Mouse (Mus musculus): ENCODE measurements around the gene Sf3b2.

DNA sequence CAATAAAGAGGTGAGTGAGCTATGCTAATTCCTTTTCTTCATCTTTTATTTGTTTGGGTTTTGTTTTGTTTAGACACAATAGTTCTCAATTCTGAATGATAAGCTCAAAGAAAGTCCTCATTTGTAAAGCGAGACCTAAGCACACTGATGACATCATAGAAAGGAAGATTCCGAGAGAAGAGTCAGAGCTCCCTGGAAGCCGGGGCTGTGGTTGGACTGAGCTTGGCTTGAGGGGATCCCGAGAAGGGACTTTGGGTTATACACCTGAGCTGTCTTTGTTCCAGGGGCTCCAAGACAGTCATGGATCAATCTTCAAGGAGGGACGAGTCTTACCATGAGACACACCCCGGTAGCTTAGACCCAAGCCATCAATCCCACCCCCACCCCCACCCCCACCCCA, 40.2 kb upstream of the Sf3b2 start, which contains the start of gene Catsper1:
- TF ChIP-seq POLR2A (IDR thresholded peaks at IDR 0.05; ENCODE audit: insufficient read depth, low read depth, low read length) (no peak), CTCF (IDR thresholded peaks at IDR 0.05) (no peak), EP300 (IDR thresholded peaks at IDR 0.05; ENCODE audit: insufficient read depth, low read depth, low read length) (no peak)

Data from heart, adult 2 months (tissue).